Mouse (Mus musculus): ENCODE results near the gene Rnf13. TPM values are rescaled to one million over a fixed set of nuclear protein-coding genes. Genes with fewer than 3 reads are reported as not detected.

Gene Rnf13
- polyA plus RNA-seq (2014; fragmentation: Nextera tagmentation; extraction: Ambion mirVana) = 86.1 and 94.3 TPM in 2 replicates

- peak within 1 kb of the TSS; percentile 69 for H3K9ac ChIP-seq
- no peaks in the 10 kb centered on the region for H3K27me3 ChIP-seq (ENCODE audit: control insufficient read depth, insufficient read depth, low read length)
- H3K4me1 ChIP-seq (replicated peaks; ENCODE audit: control insufficient read depth, insufficient read depth, low read length) = peaks cover 20% of the 10 kb centered on the region
- DNase-seq (ENCODE audit: low spot score) = peak; percentile 95
- under 1% methylated on average over 59 of the region's 59 CpGs for WGBS
- no peaks in the 10 kb centered on the region for H3K9me3 ChIP-seq (ENCODE audit: control insufficient read depth, low read length)
- peak within 1 kb of the TSS; percentile 73 for H3K4me3 ChIP-seq (replicated peaks; ENCODE audit: low read length)
- H3K27ac ChIP-seq = peak within 1 kb of the TSS; percentile 92
- peak within 1 kb of the TSS; percentile 90 for H3K4me2 ChIP-seq (replicated peaks)
- H3K36me3 ChIP-seq (replicated peaks; ENCODE audit: control insufficient read depth, insufficient read depth) = no peaks in the 10 kb centered on the region
- ATAC-seq (ENCODE audit: low FRiP score) = peak; percentile 100
Observed at GRCm38 (mm10) chr3:57735511-57736370, at the start of gene Rnf13. Gene Rnf13 (plus strand): TSS chr3:57736062.

- Histone ChIP-seq H3K36me3 (replicated peaks; ENCODE audit: control insufficient read depth, insufficient read depth) (no peaks in the 10 kb centered on the region), H3K27me3 (ENCODE audit: control insufficient read depth, insufficient read depth, low read length) (no peaks in the 10 kb centered on the region), H3K4me3 (replicated peaks; ENCODE audit: low read length) (no peak overlapping the region), H3K4me2 (replicated peaks) (no peak overlapping the region), H3K9me3 (ENCODE audit: control insufficient read depth, low read length) (no peaks in the 10 kb centered on the region), H3K27ac (no peak overlapping the region), H3K9ac (no peak overlapping the region), H3K4me1 (replicated peaks; ENCODE audit: control insufficient read depth, insufficient read depth, low read length) (no peaks in the 10 kb centered on the region)
- DNase-seq (ENCODE audit: low spot score) (no peak), ATAC-seq (ENCODE audit: low FRiP score) (no peak)
- 85% methylated on average over 4 of the region's 4 CpGs for WGBS
Observed at GRCm38 (mm10) chr3:57691772-57692171, 44.1 kb upstream of the Rnf13 start.

GRCm38 (mm10) chr3:57692719-57693118 is 43.1 kb upstream of the Rnf13 start, which contains the start of gene Ankub1:
Gene Ankub1 (minus strand): TSS chr3:57692799.
- H3K4me3 ChIP-seq (replicated peaks; ENCODE audit: low read length) = no peak within 1 kb of the TSS
- H3K27ac ChIP-seq = no peak within 1 kb of the TSS
- 28% methylated on average over 2 of the region's 2 CpGs for WGBS
- H3K9ac ChIP-seq = no peak within 1 kb of the TSS
- H3K4me1 ChIP-seq (replicated peaks; ENCODE audit: control insufficient read depth, insufficient read depth, low read length) = no peaks in the 10 kb centered on the region
- no peak within 1 kb of the TSS for H3K4me2 ChIP-seq (replicated peaks)
- no peaks in the 10 kb centered on the region for H3K36me3 ChIP-seq (replicated peaks; ENCODE audit: control insufficient read depth, insufficient read depth)
- ATAC-seq (ENCODE audit: low FRiP score) = no peak
- no peaks in the 10 kb centered on the region for H3K27me3 ChIP-seq (ENCODE audit: control insufficient read depth, insufficient read depth, low read length)
- no peaks in the 10 kb centered on the region for H3K9me3 ChIP-seq (ENCODE audit: control insufficient read depth, low read length)
- DNase-seq (ENCODE audit: low spot score) = no peak

- 97% methylated on average over 4 of the region's 4 CpGs for WGBS
- Histone ChIP-seq H3K4me1 (replicated peaks; ENCODE audit: control insufficient read depth, insufficient read depth, low read length) (no peaks in the 10 kb centered on the region), H3K9ac (no peak overlapping the region), H3K27ac (no peak overlapping the region), H3K36me3 (replicated peaks; ENCODE audit: control insufficient read depth, insufficient read depth) (no peaks in the 10 kb centered on the region), H3K9me3 (ENCODE audit: control insufficient read depth, low read length) (no peaks in the 10 kb centered on the region), H3K4me3 (replicated peaks; ENCODE audit: low read length) (no peak overlapping the region), H3K4me2 (replicated peaks) (no peak overlapping the region), H3K27me3 (ENCODE audit: control insufficient read depth, insufficient read depth, low read length) (no peaks in the 10 kb centered on the region)
- ATAC-seq (ENCODE audit: low FRiP score) (no peak), DNase-seq (ENCODE audit: low spot score) (no peak)
Observed at GRCm38 (mm10) chr3:57696249-57696648, 39.6 kb upstream of the Rnf13 start.

- WGBS = 98% methylated on average over 9 of the region's 9 CpGs
- H3K36me3 ChIP-seq (replicated peaks; ENCODE audit: control insufficient read depth, insufficient read depth) = no peaks in the 10 kb centered on the region
- no peaks in the 10 kb centered on the region for H3K4me1 ChIP-seq (replicated peaks; ENCODE audit: control insufficient read depth, insufficient read depth, low read length)
- no peaks in the 10 kb centered on the region for H3K9me3 ChIP-seq (ENCODE audit: control insufficient read depth, low read length)
- H3K9ac ChIP-seq = no peak overlapping the region
- no peak overlapping the region for H3K27ac ChIP-seq
- no peak for ATAC-seq (ENCODE audit: low FRiP score)
- no peak overlapping the region for H3K4me3 ChIP-seq (replicated peaks; ENCODE audit: low read length)
- no peak overlapping the region for H3K4me2 ChIP-seq (replicated peaks)
- DNase-seq (ENCODE audit: low spot score) = no peak
- H3K27me3 ChIP-seq (ENCODE audit: control insufficient read depth, insufficient read depth, low read length) = no peaks in the 10 kb centered on the region
Observed at GRCm38 (mm10) chr3:57696779-57697178, 39.1 kb upstream of the Rnf13 start.

- no peaks in the 10 kb centered on the region for H3K9me3 ChIP-seq (ENCODE audit: control insufficient read depth, low read length)
- H3K27ac ChIP-seq = no peak overlapping the region
- ATAC-seq (ENCODE audit: low FRiP score) = no peak
- DNase-seq (ENCODE audit: low spot score) = no peak
- no peaks in the 10 kb centered on the region for H3K4me1 ChIP-seq (replicated peaks; ENCODE audit: control insufficient read depth, insufficient read depth, low read length)
- H3K4me2 ChIP-seq (replicated peaks) = no peak overlapping the region
- H3K27me3 ChIP-seq (ENCODE audit: control insufficient read depth, insufficient read depth, low read length) = no peaks in the 10 kb centered on the region
- H3K36me3 ChIP-seq (replicated peaks; ENCODE audit: control insufficient read depth, insufficient read depth) = no peaks in the 10 kb centered on the region
- no peak overlapping the region for H3K9ac ChIP-seq
- H3K4me3 ChIP-seq (replicated peaks; ENCODE audit: low read length) = no peak overlapping the region
- 91% methylated on average over 6 of the region's 6 CpGs for WGBS
Observed at GRCm38 (mm10) chr3:57714151-57714550, 21.7 kb upstream of the Rnf13 start.

- 77% methylated on average over 5 of the region's 5 CpGs for WGBS
- ATAC-seq (ENCODE audit: low FRiP score) = no peak
- no peaks in the 10 kb centered on the region for H3K9me3 ChIP-seq (ENCODE audit: control insufficient read depth, low read length)
Observed at GRCm38 (mm10) chr3:57732206-57732915, 3.5 kb upstream of the Rnf13 start.

GRCm38 (mm10) chr3:57736419-57737095 is 695 bp downstream of the Rnf13 start:
- WGBS = under 1% methylated on average over 13 of the region's 13 CpGs
- H3K27me3 ChIP-seq (ENCODE audit: control insufficient read depth, insufficient read depth, low read length) = no peaks in the 10 kb centered on the region
- H3K27ac ChIP-seq = peak overlapping the region; percentile 92
- no peak for ATAC-seq (ENCODE audit: low FRiP score)
- H3K9ac ChIP-seq = peak overlapping the region; percentile 69
- peaks cover 20% of the 10 kb centered on the region for H3K4me1 ChIP-seq (replicated peaks; ENCODE audit: control insufficient read depth, insufficient read depth, low read length)
- peak overlapping the region; percentile 73 for H3K4me3 ChIP-seq (replicated peaks; ENCODE audit: low read length)
- H3K36me3 ChIP-seq (replicated peaks; ENCODE audit: control insufficient read depth, insufficient read depth) = no peaks in the 10 kb centered on the region
- no peak for DNase-seq (ENCODE audit: low spot score)
- H3K9me3 ChIP-seq (ENCODE audit: control insufficient read depth, low read length) = no peaks in the 10 kb centered on the region
- H3K4me2 ChIP-seq (replicated peaks) = peak overlapping the region; percentile 90

More at GRCm38 (mm10) chr3:57732206-57732915, 3.5 kb upstream of the Rnf13 start:
- Histone ChIP-seq H3K4me1 (replicated peaks; ENCODE audit: control insufficient read depth, insufficient read depth, low read length) (peaks cover 14% of the 10 kb centered on the region), H3K27ac (no peak overlapping the region), H3K27me3 (ENCODE audit: control insufficient read depth, insufficient read depth, low read length) (no peaks in the 10 kb centered on the region), H3K9ac (no peak overlapping the region), H3K4me2 (replicated peaks) (no peak overlapping the region), H3K36me3 (replicated peaks; ENCODE audit: control insufficient read depth, insufficient read depth) (no peaks in the 10 kb centered on the region), H3K4me3 (replicated peaks; ENCODE audit: low read length) (no peak overlapping the region)
- DNase-seq (ENCODE audit: low spot score) = no peak

GRCm38 (mm10) chr3:57739830-57740229 is 4.0 kb downstream of the Rnf13 start:
- Histone ChIP-seq H3K9me3 (ENCODE audit: control insufficient read depth, low read length) (no peaks in the 10 kb centered on the region), H3K27me3 (ENCODE audit: control insufficient read depth, insufficient read depth, low read length) (no peaks in the 10 kb centered on the region), H3K4me3 (replicated peaks; ENCODE audit: low read length) (no peak overlapping the region), H3K36me3 (replicated peaks; ENCODE audit: control insufficient read depth, insufficient read depth) (no peaks in the 10 kb centered on the region), H3K4me2 (replicated peaks) (no peak overlapping the region), H3K27ac (no peak overlapping the region), H3K4me1 (replicated peaks; ENCODE audit: control insufficient read depth, insufficient read depth, low read length) (peaks cover 19% of the 10 kb centered on the region), H3K9ac (no peak overlapping the region)
- ATAC-seq (ENCODE audit: low FRiP score) (no peak), DNase-seq (ENCODE audit: low spot score) (no peak)
- 92% methylated on average over 1 of the region's 1 CpGs for WGBS

Data from hindbrain, embryonic 14.5 days (tissue).